Mouse (Mus musculus) spleen, adult 2 months (tissue): ENCODE results near the gene Birc2. TPM values are rescaled to one million over a fixed set of nuclear protein-coding genes. Genes with fewer than 3 reads are reported as not detected.
"Not testable (repeated sequence)": the region's sequence is repeated elsewhere in the genome, so short reads cannot be mapped to it uniquely, and the experiment has no call there.

ENCODE experiments used
- DNase-seq, 2 experiments: peaks; one replicate each; pipeline versions ENCODE4 v3.0.0 to v3.0.0-alpha.2; 2012 to 2021; ENCODE audit warnings: low spot score in 2 of 2, low read depth in 1 of 2
- H3K27ac ChIP-seq: fragments of 200-500 bp; 2 replicates; pipeline ENCODE4 v1.5.1; 2012; ENCODE audit warnings: low read length, inconsistent platforms; ENCODE audit not compliant: insufficient read depth
- H3K27me3 ChIP-seq: fragments of 200-500 bp; 2 replicates; pipeline ENCODE4 v1.6.1; 2012; ENCODE audit warnings: mild to moderate bottlenecking, moderate library complexity, low read length, inconsistent platforms; ENCODE audit not compliant: control insufficient read depth, insufficient read depth
- H3K36me3 ChIP-seq: fragments of 200-500 bp; 2 replicates; pipeline ENCODE4 v1.6.1; 2012; ENCODE audit warnings: mild to moderate bottlenecking, low read length, inconsistent platforms; ENCODE audit not compliant: control insufficient read depth, insufficient read depth
- H3K4me1 ChIP-seq: fragments of 200-500 bp; 2 replicates; pipeline ENCODE4 v1.6.1; 2011; ENCODE audit warnings: inconsistent platforms; ENCODE audit not compliant: control insufficient read depth, insufficient read depth, insufficient read length
- H3K4me3 ChIP-seq: fragments of 200-500 bp; 2 replicates; pipeline ENCODE4 v1.5.1; 2011; ENCODE audit warnings: mild to moderate bottlenecking, inconsistent platforms; ENCODE audit not compliant: insufficient read depth, insufficient read length; ENCODE audit errors: extremely low read depth
- CTCF ChIP-seq: fragments of 200-500 bp; IDR thresholded peaks from 2 replicates; pipeline ENCODE4 v1.5.1; 2011; ENCODE audit warnings: mild to moderate bottlenecking, inconsistent platforms; ENCODE audit not compliant: insufficient read depth, insufficient read length, insufficient replicate concordance; ENCODE audit errors: extremely low read depth
- POLR2A ChIP-seq: fragments of 200-500 bp; IDR thresholded peaks from 2 replicates; pipeline ENCODE4 v1.6.1; 2011; ENCODE audit warnings: low read depth, low read length, inconsistent platforms
- WGBS: fragments of 180-500 bp; shearing (Covaris S2); methylation state at CpG from one replicate; pipeline ENCODE4 v1.1.7; 2018; 5-methylcytosine and 5-hydroxymethylcytosine counted together
- polyA plus RNA-seq: library from polyadenylated mRNA; depleted of rRNA; stranded (reverse); fragments of >200 nt; gene quantifications from 2 replicates; pipeline ENCODE4 v1.2.3, GENCODE M21; 2012

The Birc2 gene
- polyA plus RNA-seq, 1 experiment = 16.4 TPM

DNA sequence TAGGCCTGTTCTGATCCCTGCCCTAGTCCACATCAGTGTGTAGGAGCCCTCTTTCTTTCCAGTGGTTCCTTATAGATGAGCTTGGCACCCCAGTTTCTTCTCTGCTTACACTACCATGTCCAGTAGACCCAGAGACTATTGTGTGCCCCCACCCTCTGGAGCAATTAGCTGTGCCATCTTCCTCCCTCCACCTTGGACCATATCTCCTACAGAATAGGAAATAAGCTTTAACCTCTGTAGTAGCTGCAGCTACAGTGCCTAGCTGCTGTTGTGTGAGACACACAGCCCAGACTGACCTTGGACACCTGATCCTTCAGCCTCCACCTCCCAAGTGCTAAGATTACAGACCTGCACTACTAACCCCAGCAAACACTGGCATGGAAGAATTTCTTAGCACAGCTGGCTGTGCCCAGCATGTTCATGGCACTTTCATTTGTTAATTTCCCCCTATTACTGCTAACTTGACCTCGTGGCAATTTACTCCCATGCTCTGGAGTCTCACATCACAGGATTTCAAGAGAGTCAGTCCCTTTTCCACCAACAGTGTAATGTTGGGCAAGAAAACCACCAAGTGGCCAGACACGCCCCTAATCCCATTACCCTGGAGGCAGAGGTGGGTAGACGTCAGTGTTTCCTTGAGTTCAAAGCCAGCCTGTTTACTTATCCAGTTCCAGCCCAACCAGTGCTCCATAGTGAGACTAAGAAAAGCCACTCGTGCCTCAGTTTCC lies 34.6 kb upstream of the Birc2 start:
- peak in 1 of 2 experiments; percentile 17 for DNase-seq
- peak overlapping the region; percentile 92 for H3K27ac ChIP-seq

DNA sequence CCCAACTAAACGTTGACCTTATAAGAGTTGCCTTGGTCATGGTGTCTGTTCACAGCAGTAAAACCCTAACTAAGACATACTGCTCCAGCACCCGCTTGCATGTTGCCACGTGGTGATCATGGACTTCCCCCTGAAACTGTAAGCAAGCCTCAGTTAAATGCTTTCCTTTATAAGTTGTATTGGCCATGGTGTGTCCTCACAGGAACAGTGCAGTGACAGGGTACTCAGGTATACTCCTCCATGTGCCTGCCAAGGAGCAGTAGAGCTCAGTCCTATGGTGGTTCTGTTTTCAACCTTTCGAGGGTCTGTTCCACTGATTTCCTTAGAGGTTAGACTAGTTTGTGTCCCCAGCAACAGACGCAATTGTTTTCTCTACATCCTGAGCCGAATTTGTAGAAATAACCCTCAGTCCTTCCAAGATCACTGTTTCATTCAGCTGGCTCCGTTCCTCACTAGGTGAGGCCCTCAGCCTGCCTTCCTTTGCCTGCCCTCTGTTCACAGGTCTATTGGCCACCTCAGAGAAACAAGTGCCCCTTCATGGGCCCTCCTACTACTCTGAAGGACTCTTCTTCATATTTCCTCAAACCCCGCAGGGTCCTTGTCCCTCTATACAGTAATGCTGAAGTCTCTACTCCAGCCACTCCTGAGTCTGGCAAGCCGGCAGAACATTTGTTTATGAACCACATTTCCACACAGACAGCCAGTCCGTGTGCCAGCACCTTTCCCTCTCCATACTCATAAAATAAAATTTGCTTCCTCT lies 33.9 kb upstream of the Birc2 start:
- Histone ChIP-seq H3K27ac (peak overlapping the region; percentile 92), H3K27me3 (no peaks in the 10 kb centered on the region), H3K36me3 (peaks cover 12% of the 10 kb centered on the region), H3K4me3 (peak overlapping the region; percentile 74), H3K4me1 (peaks cover 13% of the 10 kb centered on the region; the same call in 1 of the 2 replicates)
- TF ChIP-seq CTCF (no peak), POLR2A (peak; percentile 73)
- WGBS = 52% methylated on average over 10 of the region's 10 CpGs
- peak in 1 of 2 experiments; percentile 23 for DNase-seq

More for the DNA sequence above, 34.6 kb upstream of the Birc2 start:
- WGBS = 26% methylated on average over 4 of the region's 4 CpGs
- TF ChIP-seq CTCF (no peak), POLR2A (no peak)
- Histone ChIP-seq H3K27me3 (no peaks in the 10 kb centered on the region), H3K36me3 (peaks cover 7% of the 10 kb centered on the region), H3K4me1 (peaks cover 13% of the 10 kb centered on the region; the same call in 1 of the 2 replicates), H3K4me3 (peak overlapping the region; percentile 74)

DNA sequence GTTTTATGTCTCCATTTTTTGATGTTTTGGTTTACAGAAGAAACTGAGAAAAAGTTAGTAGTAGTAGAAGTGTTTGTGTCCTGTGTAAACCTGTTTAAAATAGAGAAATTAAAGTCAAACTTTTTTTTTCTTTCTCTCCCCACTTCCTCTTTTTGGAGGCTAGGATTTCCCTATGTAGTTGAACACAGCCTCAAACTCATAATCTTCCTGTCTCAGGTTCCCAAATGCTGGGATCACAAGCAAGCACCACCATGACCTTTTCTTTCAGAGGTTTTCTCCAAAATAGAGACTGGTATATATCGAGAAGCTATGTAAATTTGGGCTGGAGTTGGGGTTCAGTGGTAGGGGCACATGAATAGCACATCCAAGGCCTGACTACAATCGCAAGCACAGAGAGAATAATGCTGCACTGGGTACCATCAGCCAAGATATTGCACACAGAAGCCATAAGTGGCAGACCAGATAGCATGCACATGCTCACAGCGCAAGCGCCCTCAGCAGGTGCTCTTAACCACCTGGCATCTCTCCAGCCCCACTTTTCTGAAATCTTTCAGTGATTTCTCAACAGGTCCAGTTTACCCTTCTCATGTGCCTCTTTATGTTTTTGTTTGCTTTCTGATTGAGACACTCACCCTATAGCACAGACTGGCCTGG lies 32.1 kb upstream of the Birc2 start:
- no peaks in the 10 kb centered on the region for H3K27me3 ChIP-seq

DNA sequence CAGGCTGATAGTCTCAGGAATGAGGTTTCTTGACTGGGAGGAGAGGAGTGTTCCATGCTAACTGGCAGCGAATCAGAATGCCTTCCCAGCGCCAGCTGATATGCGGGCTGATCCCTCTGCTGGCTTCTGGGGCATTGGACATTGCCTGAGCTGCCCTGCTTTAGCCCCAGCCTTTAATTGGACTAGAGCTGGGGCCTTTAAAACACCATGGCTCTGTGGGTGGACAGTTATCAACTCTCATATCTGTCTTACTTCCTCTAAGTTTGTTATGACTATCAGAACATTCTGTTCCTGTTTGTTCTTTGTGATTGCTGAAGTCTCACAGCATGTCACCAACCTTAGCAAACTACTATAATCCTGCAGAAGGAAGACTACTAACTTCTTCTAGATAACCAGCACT lies 31.1 kb upstream of the Birc2 start:
- WGBS = 89% methylated on average over 3 of the region's 3 CpGs
- Histone ChIP-seq H3K36me3 (peaks cover 20% of the 10 kb centered on the region), H3K27me3 (no peaks in the 10 kb centered on the region), H3K4me3 (no peak overlapping the region), H3K27ac (peak overlapping the region; percentile 98), H3K4me1 (peaks cover 13% of the 10 kb centered on the region)
- peak in 1 of 2 experiments; percentile 14 for DNase-seq
- no peak for TF ChIP-seq CTCF
- no peak for TF ChIP-seq POLR2A

More for the DNA sequence above, 32.1 kb upstream of the Birc2 start:
- WGBS = 19% methylated on average over 4 of the region's 4 CpGs
- Histone ChIP-seq H3K4me1 (peaks cover 15% of the 10 kb centered on the region; the same call in 1 of the 2 replicates), H3K36me3 (peaks cover 20% of the 10 kb centered on the region), H3K4me3 (no peak overlapping the region), H3K27ac (peak overlapping the region; percentile 96)
- DNase-seq = peak; percentile 22 to 30
- TF ChIP-seq CTCF (no peak), POLR2A (no peak)

DNA sequence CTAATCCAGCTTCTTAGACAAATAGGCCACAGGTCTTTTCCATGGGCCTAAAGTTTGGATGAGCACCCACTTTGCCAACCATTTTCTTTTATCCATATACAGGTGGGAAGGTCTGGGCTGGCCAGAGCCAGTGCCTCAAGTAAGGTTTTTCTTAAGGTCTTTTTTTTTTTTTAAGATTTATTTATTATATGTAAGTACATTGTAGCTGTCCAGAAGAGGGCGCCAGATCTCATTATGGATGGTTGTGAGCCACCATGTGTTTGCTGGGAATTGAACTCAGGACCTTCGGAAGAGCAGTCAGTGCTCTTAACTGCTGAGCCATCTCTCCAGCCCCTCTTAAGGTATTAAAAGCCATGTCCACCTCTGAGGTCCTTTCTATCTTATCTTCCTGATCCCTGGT lies 30.1 kb upstream of the Birc2 start:
- 97% methylated on average over 2 of the region's 2 CpGs for WGBS
- peak overlapping the region; percentile 98; the same call in 1 of the 2 replicates for H3K27ac ChIP-seq

DNA sequence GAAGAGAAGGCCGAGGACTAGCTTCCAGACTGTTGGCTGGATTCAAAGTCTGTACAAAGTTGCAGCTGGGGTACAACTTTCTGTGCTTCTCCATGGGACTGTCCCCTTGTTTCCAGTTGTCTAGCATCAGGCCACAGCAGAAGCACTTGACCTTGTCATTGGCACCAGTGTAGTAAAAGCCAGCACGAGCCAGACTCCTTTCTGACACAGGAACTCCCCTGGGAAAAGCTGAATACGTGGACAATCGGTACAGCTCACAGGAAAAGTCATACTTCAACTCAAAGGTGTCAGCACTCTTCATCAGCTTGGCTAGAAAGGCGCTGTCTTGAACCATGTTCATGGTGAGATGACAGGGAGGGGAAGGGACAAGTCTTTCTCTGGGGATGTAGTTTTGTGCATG lies 24.1 kb upstream of the Birc2 start:
- Histone ChIP-seq H3K27ac (no peak overlapping the region), H3K36me3 (peaks cover 25% of the 10 kb centered on the region), H3K4me1 (peaks cover 3% of the 10 kb centered on the region), H3K27me3 (no peaks in the 10 kb centered on the region), H3K4me3 (no peak overlapping the region)
- WGBS = 86% methylated on average over 5 of the region's 5 CpGs
- no peak for DNase-seq
- no peak for TF ChIP-seq POLR2A
- TF ChIP-seq CTCF = no peak

More for the DNA sequence above, 30.1 kb upstream of the Birc2 start:
- DNase-seq, H3K4me3 ChIP-seq, H3K27me3 ChIP-seq: not testable (repeated sequence)
- H3K4me1 ChIP-seq = peaks cover 13% of the 10 kb centered on the region
- H3K36me3 ChIP-seq = peaks cover 20% of the 10 kb centered on the region

DNA sequence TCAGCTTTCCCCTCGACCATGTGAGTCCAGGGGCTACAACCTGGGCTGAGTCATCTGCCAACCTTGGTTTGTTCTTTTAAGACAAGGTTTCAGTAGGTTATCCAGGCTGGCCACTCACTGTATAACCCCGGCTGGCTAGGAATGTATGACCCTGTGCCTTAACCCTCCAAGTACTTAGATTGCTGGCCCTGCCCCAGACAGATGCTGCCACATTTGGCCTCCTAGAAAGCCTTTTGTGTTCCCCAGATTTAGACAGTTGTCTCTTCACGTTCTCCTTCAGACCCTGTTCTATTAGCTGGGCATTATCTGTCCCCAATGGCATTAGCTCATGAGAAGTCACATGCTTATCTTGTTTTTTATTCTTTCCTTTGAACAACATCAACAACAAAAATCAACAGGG lies 19.0 kb upstream of the Birc2 start:
- no peak for TF ChIP-seq POLR2A
- no peak for TF ChIP-seq CTCF
- DNase-seq = no peak
- H3K36me3 ChIP-seq = peaks cover 36% of the 10 kb centered on the region

More for the DNA sequence above, 19.0 kb upstream of the Birc2 start:
- H3K4me1 ChIP-seq = no peaks in the 10 kb centered on the region
- no peak overlapping the region for H3K4me3 ChIP-seq
- no peak overlapping the region for H3K27ac ChIP-seq
- no peaks in the 10 kb centered on the region for H3K27me3 ChIP-seq
- 72% methylated on average over 3 of the region's 3 CpGs for WGBS
